Mouse (Mus musculus): ENCODE measurements around the gene Vsig8.

DNA sequence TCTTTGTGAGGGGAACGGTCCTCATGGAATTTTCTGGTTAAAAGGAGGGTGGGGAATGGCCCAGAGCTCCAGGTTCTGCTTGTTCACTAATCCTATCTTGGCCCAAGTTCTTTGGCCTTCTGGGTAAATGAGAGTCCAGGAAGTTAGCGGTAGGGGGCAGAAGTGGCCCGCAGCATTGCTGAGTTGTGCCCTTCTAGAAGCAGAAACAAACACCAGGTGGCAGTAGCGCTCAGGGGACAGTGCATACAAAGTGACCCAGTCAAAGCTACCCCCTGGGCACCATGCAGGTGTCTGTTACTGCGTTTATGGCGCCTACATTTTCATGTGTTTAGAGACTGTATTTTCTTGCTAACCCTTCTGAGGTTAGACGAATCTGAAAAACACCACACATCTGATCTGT lies 27.0 kb upstream of the Vsig8 start:
- TF ChIP-seq GATA1 (IDR thresholded peaks at IDR 0.05; ENCODE audit: borderline replicate concordance, low read length) (no peak), FLI1 (IDR thresholded peaks at IDR 0.05; ENCODE audit: low read length) (no peak)
